Mouse (Mus musculus): ENCODE data around the gene Morn1.

Morn1 gene

DNA sequence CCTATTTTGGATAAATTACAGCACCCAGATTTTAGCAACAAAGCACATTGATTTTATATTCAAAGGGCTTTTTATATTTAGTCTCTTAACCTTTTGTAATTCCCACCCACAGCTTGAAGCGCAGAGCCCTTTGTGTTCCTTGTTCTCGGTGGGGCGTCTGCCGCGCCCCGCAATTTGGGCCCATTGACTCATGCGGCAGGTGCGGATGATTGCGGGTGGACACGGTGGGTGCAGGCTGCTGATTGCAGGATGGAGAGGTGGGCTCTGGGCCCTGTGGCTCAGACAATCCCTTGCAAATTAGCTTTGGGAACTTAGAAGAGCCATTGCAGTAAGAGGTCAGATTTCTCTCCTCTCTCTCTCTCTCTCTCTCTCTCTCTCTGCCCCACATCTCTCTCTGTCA is 31.9 kb downstream of the Morn1 start:
- DNase-seq (ENCODE audit: low spot score in 2 of 2) = no peak

DNA sequence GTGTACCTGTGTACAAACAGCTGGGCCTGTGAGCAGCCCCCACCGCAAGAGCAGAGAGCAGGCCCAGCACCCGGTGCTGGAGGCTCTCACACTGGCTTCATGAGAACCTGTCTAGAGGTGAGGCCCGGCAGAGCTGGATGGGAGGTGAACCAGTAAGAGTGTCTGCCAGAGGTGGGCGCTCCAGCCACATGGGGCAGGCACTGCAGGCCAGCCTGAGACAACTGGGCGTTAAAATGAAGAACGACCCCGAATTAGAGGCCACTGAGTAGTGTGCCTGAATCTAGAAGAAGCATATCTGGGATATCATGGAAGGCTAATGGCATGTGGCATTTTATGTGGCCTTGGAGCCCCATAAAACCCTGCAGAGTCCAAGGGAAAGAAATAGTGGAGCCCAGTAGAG is 33.7 kb downstream of the Morn1 start:
- DNase-seq (ENCODE audit: low spot score in 2 of 2) = no peak

GRCm38 (mm10) chr4:155120583-155120982 is 34.2 kb downstream of the Morn1 start:
- DNase-seq (ENCODE audit: low spot score in 2 of 2) = no peak

DNA sequence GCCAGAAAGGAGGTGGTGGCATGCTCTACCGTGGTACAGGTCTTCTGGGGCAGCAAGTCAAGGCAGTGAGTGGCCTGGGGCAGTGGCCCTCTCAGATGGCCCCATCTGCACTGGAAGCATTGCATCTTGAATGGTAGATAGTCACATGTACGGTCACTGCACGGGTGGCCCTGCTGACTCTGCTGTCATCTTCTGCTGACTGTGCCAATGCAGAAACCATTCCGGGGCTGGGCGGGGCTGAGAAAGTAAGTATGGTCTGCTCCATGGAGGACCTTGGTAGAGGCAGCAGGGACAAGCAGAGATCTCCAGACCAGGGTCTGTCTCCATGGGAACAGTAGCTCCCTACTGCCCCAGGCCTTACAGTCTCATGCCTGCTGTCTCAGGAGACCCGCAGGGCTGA is 34.8 kb downstream of the Morn1 start:
- DNase-seq (ENCODE audit: low spot score in 2 of 2) = no peak

GRCm38 (mm10) chr4:155121915-155122443 is 35.6 kb downstream of the Morn1 start:
- no peak for DNase-seq (ENCODE audit: low spot score in 2 of 2)

- peak; percentile 99 for DNase-seq (ENCODE audit: low spot score in 2 of 2)
These were observed 36.2 kb downstream of the Morn1 start for GRCm38 (mm10) chr4:155122444-155123040.

DNA sequence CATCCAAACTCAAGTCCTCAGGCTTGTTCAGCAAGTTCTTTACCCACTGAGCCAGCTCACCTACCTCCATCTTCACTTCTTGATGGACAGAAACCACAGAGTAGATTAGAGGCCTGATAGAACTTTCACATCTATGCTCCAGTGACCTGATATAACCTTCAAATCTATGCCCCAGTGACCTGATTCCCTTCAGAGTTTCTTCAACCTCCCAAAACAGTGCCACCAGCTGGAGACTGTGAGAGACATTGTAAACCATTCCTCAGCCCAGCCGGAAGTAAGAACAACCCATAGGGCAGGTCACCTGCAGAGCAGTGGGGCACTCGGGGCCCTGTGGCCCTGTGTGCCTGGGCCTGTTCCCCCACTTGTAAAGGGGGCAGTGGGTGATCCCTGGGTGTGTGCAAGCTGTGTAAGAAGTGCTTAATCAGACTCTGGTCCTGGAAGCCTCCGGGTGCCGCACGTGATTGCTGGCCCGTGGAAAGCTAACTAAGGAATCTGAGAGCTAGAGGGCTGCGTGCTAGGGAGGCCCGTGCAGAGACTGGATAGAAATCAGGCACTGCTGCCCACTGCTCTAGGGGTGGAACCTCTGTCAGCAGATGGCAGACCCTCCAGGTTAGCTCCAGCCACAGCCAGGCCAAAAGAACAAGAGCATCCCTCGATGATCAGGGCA is 37.6 kb downstream of the Morn1 start:
- DNase-seq (ENCODE audit: low spot score in 2 of 2) = no peak

DNA sequence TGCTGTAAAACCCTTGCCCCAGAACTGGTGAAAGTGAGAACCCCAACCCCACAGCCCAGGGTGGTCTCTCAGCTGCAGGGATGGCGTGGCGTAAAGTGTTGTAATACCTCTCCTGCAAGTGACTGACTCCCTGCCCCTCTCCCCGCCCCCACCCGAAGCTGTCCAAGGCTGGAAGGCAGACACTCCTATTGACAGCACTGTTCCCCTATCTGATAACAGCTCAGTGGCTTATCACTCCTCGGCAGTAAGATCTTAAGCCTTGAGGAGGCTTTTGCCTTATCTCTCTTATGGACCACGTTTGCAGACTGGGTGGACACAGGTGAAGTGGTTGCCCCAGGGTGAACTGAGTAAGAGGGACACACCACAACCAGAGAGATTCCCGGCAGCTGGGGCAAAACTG is 38.9 kb downstream of the Morn1 start:
- no peak for DNase-seq (ENCODE audit: low spot score in 2 of 2)

DNA sequence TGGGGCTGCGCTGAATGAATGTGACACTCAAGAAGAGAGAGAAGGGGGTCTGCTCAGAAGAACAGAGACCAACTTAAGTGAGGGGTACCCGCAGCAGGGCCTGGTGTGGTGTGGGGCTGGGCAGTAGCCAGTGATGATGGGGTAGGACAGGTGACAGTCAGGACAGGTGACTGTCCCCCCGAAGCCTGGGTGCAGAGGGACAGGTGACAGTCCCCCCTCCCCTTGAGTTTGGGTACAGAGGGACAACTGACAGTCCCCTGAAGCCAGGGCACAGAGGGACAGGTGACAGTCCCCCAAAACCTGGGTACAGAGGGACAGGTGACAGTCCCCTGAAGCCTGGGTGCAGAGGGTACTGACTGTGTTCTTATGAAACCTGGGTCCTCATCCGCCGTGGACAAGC is 39.8 kb downstream of the Morn1 start:
- DNase-seq (ENCODE audit: low spot score in 2 of 2) = no peak

- no peak for DNase-seq (ENCODE audit: low spot score in 2 of 2)
These were observed 40.4 kb downstream of the Morn1 start for GRCm38 (mm10) chr4:155126602-155127372.

DNA sequence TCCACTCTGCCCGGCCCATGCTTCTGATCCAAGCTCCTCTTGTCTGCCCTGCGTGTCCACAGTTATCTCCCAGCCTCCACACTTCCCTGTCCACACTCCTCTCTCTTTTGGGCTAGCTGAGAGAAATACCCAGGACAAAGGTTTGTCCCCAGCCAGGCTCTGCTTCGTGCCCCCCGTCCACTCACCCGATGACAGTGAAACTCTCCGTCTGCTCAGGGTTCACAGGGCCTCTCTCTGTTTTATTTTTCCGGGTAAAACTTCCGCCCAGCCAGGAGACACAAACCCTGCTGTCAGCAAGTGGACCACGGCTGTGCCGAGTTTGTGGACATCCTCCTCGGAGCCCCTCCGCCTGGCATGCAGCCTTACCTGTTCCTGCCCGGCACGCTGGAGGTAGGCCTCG is 42.0 kb downstream of the Morn1 start:
- no peak for DNase-seq (ENCODE audit: low spot score in 2 of 2)

GRCm38 (mm10) chr4:155129132-155129917 is 42.9 kb downstream of the Morn1 start:
- DNase-seq (ENCODE audit: low spot score in 2 of 2) = peak; percentile 50 to 71

DNA sequence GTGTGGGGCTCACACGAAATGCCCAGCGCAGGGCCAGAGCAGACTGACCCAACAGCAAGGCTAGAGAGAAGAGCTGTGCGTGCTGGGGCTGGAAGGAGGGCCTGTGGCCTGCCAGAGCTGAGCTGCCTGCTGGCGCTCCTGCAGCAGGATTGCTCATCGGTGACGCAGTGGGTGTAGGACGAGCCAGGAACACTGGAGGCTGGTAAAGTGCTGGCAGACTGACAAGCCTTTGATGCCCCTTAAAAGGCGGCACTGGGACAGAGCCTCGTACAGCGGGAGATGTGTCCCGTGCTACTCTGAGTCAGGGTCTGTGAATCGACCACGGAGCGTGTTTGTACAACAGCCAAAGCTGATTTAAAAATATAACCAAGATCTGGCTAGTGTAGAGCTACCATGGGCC is 43.6 kb downstream of the Morn1 start:
- DNase-seq (ENCODE audit: low spot score in 2 of 2) = peak; percentile 91 to 94

DNA sequence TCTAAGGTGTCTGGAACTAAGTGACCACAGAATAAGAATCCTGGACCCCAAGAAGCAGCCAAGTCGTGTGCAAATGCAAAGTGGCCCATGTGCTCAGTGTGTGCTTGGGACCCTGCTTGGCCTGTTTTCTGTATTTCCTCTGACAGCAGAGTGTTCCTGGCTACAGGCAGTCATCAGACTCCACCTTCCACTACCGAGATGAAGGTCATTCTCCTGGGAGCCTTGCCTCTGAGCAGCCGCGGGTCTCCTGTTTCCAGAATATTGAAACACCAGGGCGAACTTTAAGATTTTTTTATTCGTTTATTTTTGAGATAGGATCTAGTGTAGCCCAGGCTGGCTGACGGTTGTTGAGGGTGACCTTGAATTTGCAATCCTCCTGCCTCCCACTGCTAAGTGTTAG is 44.2 kb downstream of the Morn1 start:
- DNase-seq (ENCODE audit: low spot score in 2 of 2) = peak in 1 of 2 experiments; percentile 26

DNA sequence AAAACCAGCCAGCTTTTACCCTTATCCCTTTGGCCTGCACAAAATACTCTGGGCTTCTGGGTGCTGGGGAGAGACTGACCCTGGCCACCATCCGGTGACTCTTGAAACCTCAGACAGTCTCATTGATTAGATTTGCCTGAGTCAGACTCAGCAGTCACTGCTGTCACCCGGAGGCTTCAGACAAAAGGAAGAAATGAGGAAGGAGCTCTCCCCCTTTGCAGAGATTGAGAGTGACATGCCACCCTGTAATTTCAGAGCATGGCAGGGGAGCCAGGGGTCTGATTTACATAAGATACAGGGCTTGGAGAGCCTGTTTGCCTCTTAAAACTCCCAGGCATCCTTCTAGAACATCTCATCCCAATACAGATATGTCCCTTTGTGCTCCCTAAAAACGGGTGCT is 46.8 kb downstream of the Morn1 start:
- DNase-seq (ENCODE audit: low spot score in 2 of 2) = no peak

GRCm38 (mm10) chr4:155133658-155134417 is 47.5 kb downstream of the Morn1 start:
- no peak for DNase-seq (ENCODE audit: low spot score in 2 of 2)

DNA sequence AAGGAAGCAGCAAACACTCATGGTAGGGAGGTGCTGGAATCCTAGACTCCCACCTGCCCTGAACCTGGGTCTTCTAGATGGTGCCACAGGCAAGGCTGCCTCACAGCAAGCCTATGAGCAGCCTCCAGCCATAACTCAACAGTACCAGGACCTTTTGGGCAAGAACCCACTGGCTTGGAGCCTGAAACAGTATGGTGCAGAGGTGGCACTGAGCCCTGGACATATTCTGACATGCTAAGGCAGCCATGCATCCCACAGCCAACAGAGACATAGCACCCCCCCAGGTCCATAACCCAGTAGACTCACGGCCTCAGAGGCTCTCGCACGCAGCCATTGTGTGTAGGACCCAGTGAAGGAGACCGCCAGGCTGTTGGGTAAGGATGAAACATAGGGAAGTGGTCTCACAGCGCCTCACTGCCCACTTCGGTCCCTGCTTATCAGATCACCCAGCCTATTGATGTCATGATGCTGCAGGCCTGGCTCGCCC is 48.4 kb downstream of the Morn1 start:
- no peak for DNase-seq (ENCODE audit: low spot score in 2 of 2)

GRCm38 (mm10) chr4:155135909-155136585 is 49.7 kb downstream of the Morn1 start:
- DNase-seq (ENCODE audit: low spot score in 2 of 2) = no peak

DNA sequence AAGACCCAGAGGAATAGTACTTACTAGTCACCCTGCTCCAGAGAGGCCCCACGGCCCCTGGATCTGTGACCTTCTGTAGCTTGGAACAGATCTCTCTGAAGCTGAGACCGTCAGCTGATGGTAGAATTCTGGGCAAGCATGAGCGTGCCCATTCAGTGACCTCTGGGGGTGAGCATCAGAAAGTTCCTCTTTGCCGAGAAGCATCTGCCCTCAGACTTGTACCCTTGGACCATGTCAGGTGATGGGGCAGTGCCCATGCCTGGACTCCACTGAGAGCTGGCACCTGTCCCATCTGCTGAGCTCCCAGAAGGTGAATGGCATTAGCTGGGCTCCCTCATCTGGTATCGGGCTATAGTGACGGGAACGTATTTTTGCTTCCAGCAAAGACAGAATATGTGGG is 51.5 kb downstream of the Morn1 start:
- no peak for DNase-seq (ENCODE audit: low spot score in 2 of 2)

DNA sequence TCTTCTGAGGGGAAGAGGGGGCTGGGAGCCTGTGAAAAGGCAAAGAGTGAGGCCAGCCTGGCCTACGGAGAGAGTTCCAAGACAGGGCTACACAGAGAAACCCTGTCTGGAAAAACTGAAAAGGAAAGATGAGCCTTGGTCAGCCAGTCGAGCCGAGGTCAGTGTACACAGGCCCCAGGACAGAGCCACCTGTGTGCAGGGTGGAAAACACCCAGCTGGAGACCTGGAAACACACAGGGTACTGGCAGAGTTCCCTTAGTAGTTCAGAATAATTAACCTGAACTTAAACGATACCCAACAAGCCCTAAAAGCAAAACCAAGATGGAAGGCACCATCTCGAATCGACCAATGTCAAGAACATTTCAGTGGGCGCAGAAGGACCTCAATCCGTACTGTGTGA is 52.1 kb downstream of the Morn1 start:
- DNase-seq (ENCODE audit: low spot score in 2 of 2) = no peak

Measured in right cerebral cortex, adult 2 months (tissue).